Mouse (Mus musculus) thymus, postnatal 10 days (tissue): ENCODE data around the gene Kif21b.

Experiments
- DNase-seq, 2 experiments: peaks; one replicate each; pipeline ENCODE4 v3.0.0; 2021; ENCODE audit warnings: low spot score in 2 of 2

The Kif21b gene

DNA sequence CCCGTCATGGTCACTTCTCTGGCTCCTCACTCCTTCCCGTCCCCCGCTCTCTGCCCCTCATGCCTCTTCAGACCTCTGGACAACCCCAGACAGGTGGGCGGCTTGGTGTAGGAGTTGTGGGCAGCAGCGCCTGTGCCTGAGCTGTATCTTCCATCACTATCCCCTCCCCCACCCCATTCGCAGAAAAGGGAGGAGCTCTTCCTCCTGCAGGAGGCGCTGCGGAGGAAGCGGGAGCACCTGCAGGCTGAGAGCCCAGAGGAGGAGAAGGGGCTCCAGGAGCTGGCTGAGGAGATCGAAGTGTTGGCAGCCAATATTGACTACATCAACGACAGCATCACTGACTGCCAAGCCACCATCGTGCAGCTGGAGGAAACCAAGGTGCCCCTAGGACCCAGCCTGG, 28.6 kb downstream of the Kif21b start:
- no peak for DNase-seq

- no peak for DNase-seq
Measured at GRCm38 (mm10) chr1:136160297-136160696, 29.1 kb downstream of the Kif21b start.

DNA sequence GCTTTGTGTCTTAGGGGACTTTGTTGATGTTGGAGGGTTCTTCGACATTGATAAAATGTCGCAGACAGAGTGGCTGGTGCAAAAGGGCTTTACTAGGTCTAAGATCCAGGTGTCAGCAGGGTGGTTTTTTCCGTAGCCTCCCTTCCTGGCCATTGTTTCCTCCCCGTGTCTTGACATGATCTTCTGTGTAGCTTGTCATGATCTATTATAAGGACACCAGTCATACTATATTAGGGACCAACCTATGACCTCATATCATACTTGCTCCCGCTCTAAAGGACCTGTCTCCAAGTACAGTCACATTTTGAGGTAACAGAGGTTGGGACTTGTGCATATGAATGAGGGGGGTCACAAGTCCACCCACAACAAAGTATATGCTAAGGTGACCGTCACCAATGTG, 29.7 kb downstream of the Kif21b start:
- no peak for DNase-seq

- DNase-seq, result no peak
Measured at GRCm38 (mm10) chr1:136161333-136161921, 30.2 kb downstream of the Kif21b start.

GRCm38 (mm10) chr1:136165436-136165835, 34.2 kb downstream of the Kif21b start:
- no peak for DNase-seq

DNA sequence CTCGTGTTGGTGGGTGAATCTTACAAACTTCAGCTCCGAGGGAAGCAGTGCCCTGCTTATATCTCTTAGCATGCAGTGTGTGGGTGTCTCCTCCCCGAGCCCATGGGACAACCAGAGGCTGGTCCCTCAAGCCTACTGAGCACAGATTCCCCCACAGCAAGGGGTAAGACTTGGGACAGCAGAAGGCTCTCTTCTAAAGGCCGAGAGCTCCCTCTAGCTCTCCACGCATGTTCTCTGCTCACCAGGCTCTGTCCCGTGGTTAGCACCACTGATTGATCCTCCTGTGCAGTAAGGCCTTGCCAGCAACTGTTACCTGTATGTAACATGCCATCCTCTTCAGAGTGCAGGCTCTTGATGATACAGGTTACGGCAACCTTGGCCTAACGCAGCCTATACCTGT, 36.5 kb downstream of the Kif21b start:
- DNase-seq, result no peak

GRCm38 (mm10) chr1:136170109-136170508, 38.9 kb downstream of the Kif21b start:
- peak in 1 of 2 experiments; percentile 59 for DNase-seq

DNA sequence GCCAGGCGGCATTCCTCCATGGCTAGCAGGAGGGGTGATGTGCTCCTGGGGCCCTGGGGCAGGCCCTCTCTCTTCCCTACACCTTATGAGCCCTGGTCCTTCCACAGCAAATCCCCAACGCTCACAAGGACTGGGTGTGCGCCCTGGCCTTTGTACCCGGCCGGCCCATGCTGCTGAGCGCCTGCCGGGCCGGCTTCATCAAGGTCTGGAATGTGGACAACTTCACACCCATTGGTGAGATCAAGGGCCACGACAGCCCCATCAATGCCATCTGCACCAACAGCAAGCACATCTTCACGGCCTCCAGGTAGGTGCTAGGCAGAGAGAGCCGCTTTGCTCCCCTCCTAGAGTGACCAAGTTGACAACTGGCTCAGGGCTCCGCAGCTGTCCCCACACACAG, 41.5 kb downstream of the Kif21b start:
- DNase-seq, result no peak

DNA sequence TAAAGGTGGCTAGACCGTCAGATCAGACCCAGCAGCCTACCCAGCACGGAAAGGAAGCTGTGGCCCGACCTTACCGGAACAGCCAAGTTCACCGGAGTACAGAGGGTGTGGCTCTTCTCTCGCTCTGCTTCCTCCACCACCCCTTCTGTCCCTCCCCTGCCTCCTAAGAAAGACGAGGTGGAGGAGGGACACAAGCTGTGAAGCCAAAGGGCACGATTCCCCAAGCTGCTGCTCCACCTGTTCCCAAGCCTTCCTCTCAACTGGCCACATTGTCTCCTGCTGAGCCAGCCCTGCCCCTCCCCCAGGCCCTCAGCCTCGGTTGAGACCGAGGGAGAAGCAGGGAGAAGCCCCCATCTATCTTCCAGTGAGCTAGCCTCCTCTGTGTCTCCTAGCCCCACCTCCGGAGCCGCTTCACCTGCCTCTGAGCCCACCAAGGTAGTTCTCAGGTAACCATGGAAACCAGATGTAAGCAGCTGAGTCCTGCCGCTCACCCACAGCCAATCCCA, 43.0 kb downstream of the Kif21b start:
- no peak for DNase-seq

DNA sequence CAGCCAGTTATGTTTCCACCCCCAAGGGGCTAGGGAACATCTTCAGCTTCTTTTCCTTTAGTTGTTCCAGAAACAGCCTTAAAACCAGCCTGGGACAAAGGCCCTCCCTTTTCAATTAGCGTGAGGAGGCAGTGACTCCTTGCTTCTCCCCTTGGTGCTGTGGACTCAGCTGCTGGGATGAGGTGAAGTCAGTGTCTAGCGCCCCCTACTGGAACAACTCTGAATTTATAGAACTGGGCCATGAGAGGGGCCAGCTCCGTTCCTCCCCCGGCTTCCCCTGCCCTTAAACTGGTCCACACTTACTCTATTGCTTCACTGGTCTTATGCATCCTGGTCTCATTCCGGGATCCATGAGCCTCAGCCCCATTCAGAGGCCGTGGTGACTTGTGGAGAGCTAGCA, 44.0 kb downstream of the Kif21b start:
- peak; percentile 30 to 71 for DNase-seq

DNA sequence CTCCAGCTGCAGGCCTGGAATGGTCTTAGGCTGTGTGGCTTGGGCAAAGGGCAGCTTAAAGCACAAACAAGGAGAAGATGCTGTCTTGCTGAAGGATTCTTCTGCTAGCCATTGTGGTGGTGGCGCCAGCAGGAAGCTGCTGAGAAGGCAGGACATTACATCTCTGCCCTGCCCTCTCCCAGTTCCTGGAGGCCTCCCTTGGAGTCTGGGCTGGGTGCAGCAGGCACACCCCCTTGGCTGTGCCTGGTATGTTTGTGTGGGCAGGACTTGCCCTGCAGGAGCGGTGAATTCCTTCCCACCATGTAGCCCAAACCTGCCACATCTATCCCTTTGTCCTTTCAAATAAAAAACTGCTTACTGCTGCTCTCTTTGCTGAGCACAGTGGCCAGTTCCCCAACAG, 45.9 kb downstream of the Kif21b start:
- no peak for DNase-seq

DNA sequence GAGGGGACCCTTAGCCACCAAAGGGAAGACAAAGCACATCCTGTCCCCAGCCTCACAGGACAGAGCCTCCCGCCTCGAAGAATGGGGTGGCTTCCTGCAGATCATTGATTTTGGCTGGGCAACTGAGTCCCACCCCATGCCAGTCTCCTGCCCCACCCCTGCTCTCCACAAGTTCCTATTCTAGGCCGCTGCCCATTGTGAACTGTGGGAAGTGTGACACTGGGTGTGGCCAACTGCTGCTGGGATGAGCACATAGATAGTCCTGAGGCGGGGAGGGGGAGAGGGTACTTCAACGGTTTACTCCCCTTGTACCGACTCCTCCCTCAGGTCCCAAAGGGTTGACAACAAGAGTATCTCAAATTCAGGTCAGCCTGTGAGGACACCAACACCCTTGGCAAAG, 47.6 kb downstream of the Kif21b start:
- DNase-seq, result no peak

GRCm38 (mm10) chr1:136179511-136180001, 48.4 kb downstream of the Kif21b start:
- no peak for DNase-seq

- DNase-seq, result no peak
Measured at GRCm38 (mm10) chr1:136190033-136190432, 58.8 kb downstream of the Kif21b start.

DNA sequence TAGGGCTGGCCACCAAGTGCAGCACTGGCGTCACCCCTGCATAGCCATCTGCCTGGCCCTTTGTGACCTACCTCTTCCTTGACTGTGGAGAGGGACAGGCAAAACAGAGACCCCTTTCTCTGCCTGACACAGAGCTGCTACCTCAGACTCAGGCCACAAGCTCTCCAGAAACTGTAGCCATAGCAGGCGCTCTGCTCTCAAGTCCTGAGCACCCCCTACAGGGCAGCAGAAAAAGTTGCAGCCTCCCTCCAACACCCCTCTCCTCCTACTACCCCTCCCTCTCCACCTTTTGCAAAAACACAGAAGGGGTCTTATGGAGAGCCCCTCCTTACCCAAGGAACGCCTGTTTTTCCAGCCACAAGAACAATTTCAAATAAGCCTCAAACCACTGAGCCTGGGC, 81.6 kb downstream of the Kif21b start, which contains the start of gene Mroh3:
TSS of gene Mroh3 (minus strand) at position 26 of the 400 bp plus-strand sequence.
- peak in 1 of 2 experiments; percentile 68 for DNase-seq

- DNase-seq, result no peak
Measured at GRCm38 (mm10) chr1:136214304-136214703, 83.1 kb downstream of the Kif21b start.

GRCm38 (mm10) chr1:136220037-136220871, 89.1 kb downstream of the Kif21b start:
- DNase-seq, result no peak

GRCm38 (mm10) chr1:136222386-136222785, 91.2 kb downstream of the Kif21b start:
- DNase-seq, result no peak

DNA sequence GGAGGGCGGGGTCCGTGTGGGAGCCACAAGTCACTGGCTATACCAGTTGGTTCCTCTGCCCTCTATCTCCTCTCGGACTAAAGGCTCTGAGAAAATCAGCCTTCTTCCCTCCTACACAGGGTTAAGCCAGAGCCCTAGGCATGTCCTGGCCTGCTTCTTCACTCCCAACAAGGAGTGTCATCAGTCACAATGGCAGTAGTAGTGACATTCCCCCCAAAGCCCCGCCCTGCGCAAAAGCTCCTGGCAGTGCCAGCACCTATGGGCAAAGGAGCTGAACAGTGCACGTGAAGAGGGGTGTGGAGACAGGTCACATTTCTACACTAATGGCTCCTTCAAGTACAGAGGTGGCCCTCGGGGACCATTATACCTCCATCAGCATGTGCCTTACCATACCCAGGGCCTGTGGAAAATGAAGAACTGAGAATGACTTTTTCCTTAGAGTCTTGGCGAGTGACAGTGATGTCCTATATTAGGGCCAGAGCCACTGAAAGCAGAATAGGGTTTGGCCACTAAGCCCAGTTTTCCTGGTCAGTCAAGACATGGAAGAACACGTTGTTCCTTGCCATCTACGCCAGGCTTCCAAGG, 92.7 kb downstream of the Kif21b start:
- no peak for DNase-seq

DNA sequence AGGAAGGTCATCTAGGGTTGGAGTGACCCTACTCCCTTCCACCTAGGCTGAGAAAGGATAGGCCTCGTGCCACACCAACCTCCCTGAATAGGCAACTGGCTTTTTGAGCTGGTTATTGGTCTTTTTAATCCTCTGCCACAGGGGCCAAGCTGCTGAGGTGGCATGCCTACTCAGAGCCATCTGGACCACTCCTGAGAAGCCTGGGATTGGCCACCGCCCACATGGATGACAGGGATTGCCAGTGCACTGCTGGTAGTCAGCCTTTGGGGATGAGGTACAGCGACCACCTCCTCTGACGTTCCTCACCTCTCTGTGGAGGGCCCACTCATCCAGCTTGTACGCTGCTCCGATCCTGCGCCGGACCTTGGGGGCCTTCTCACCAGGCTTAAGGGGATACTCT, 94.7 kb downstream of the Kif21b start:
- no peak for DNase-seq

GRCm38 (mm10) chr1:136226626-136227025, 95.4 kb downstream of the Kif21b start:
- DNase-seq, result no peak
